Mouse (Mus musculus) heart, embryonic 16.5 days (tissue): ENCODE data around the gene Thpo. TPM values are rescaled to one million over a fixed set of nuclear protein-coding genes. Genes with fewer than 3 reads are reported as not detected.
A peak's percentile ranks its signal among the peaks of the same experiment; 100 is the strongest.

Experiments
- ATAC-seq: fragments of 200-750 bp; cut with Nextera tagmentation; replicated peaks from 2 replicates; pipeline ENCODE4 v1.8.0; 2017; ENCODE audit warnings: moderate number of reproducible peaks; ENCODE audit not compliant: insufficient read depth, low FRiP score; ENCODE audit errors: extremely low read depth
- H3K27ac ChIP-seq: fragments of 300-500 bp; sonication (generic); 2 replicates; pipeline ENCODE4 v1.5.1; 2014; ENCODE audit warnings: mild to moderate bottlenecking, low read length, control low read depth, moderate library complexity
- H3K27me3 ChIP-seq: fragments of 300-500 bp; sonication (generic); 2 replicates; pipeline ENCODE4 v1.6.1; 2014; ENCODE audit warnings: low read length, mixed read lengths; ENCODE audit not compliant: control insufficient read depth, insufficient read depth
- H3K36me3 ChIP-seq: fragments of 300-500 bp; sonication (generic); 2 replicates; pipeline ENCODE4 v1.6.1; 2014; ENCODE audit not compliant: control insufficient read depth, insufficient read depth
- H3K4me1 ChIP-seq: fragments of 300-500 bp; sonication (generic); 2 replicates; pipeline ENCODE4 v1.6.1; 2014; ENCODE audit warnings: low read length, mixed read lengths; ENCODE audit not compliant: control insufficient read depth, insufficient read depth
- H3K4me2 ChIP-seq: fragments of 300-500 bp; sonication (generic); 2 replicates; pipeline ENCODE4 v1.6.1; 2014; ENCODE audit warnings: low read depth, mild to moderate bottlenecking, control low read depth, low read length
- H3K4me3 ChIP-seq: fragments of 300-500 bp; sonication (generic); 2 replicates; pipeline ENCODE4 v1.5.1; 2014; ENCODE audit warnings: mild to moderate bottlenecking, control low read depth, low read length
- H3K9ac ChIP-seq: fragments of 300-500 bp; sonication (generic); 2 replicates; pipeline ENCODE4 v1.6.1; 2014; ENCODE audit warnings: low read length, control low read depth
- H3K9me3 ChIP-seq: fragments of 300-500 bp; sonication (generic); replicated peaks from 2 replicates; pipeline ENCODE4 v1.6.1; 2016; ENCODE audit warnings: low read length; ENCODE audit not compliant: control insufficient read depth
- WGBS: fragments of 180-500 bp; shearing (Covaris S2); extraction: QIAGEN DNeasy Blood & Tissue Kit; methylation state at CpG from one replicate; pipeline ENCODE4 v1.1.7; 2014; 5-methylcytosine and 5-hydroxymethylcytosine counted together
- polyA plus RNA-seq: library from polyadenylated mRNA; unstranded; fragments of >200 nt; fragmentation: Nextera tagmentation; extraction: Ambion mirVana; gene quantifications from 2 replicates; pipeline ENCODE4 v1.2.1, GENCODE M21; 2015

Gene Thpo
- polyA plus RNA-seq, 1 experiment from 2014 or later: 0.34 TPM

DNA sequence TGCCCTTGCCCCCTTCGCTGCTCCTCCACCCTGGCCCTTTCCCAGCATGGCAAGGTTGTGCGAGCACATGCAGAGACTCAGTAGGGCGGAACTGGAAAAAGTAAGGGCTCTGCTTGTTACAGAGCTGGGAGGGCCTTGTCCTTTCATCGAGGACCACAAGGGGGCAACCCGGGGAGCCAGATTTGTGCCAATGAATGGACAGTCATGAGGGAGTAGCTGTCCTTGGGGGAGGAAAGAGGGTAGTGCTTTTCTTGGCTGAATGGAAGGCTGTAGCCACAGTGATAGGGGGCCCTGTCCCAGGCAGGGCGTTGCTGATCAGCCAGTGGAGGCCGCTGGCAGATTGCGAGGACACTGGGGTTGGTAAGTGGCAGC is 31.8 kb downstream of the Thpo start:
- ATAC-seq: peak; percentile 75
- Histone ChIP-seq H3K9me3 (no peaks in the 10 kb centered on the region), H3K9ac (0 out of 2 replicates have a peak overlapping the region, but pooled peaks have one; percentile 7), H3K4me3 (no peak overlapping the region), H3K27ac (no peak overlapping the region), H3K4me1 (peaks cover 6% of the 10 kb centered on the region), H3K36me3 (no peaks in the 10 kb centered on the region; the same call in 1 of the 2 replicates), H3K27me3 (no peaks in the 10 kb centered on the region), H3K4me2 (no peak overlapping the region)
- 6% methylated on average over 8 of the region's 8 CpGs for WGBS

DNA sequence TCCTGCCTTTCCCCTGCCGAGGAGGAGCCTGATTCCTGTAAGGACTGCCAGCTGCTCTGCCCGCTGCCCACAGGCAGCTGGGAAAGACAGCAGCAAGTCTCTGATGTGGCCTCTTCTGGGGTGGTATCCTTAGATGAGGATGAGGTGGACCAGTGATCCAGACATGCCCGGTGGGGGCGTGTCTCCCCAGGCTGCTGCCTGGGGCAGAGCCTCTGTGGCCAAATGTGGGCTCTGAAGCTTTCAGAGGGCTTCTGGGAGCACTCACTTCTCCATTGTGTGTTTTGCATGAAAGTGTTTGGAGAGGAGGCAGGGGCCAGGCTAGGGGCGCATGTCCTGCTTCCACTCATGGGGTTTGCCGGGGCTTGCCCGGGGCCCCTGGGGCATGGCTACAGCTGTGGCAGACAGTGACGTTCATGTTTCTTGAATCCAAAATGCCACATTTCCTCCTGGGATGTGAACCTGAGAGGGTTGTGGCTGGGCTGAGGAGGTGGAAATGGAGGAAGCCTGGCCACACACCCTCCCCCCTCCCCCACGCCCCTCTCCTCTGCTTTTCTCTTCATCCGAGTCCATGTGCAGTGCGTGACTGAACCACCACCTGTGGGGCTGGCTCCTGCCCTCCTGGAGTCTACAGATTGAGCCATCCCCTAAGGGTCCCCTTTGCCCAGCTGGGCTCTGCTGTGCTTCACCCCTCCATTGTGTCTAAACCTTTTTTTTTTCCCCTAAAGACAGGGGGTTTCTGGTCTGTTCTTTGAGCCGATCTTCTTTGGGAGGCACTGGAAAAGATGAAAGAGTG is 32.4 kb downstream of the Thpo start:
- no peaks in the 10 kb centered on the region; the same call in 1 of the 2 replicates for H3K36me3 ChIP-seq
- 44% methylated on average over 12 of the region's 12 CpGs for WGBS
- H3K27ac ChIP-seq: no peak overlapping the region
- 0 out of 2 replicates have a peak overlapping the region, but pooled peaks have one; percentile 7 for H3K9ac ChIP-seq
- H3K4me3 ChIP-seq: no peak overlapping the region
- no peaks in the 10 kb centered on the region for H3K27me3 ChIP-seq
- no peak for ATAC-seq
- H3K4me2 ChIP-seq: no peak overlapping the region
- no peaks in the 10 kb centered on the region for H3K9me3 ChIP-seq
- peaks cover 6% of the 10 kb centered on the region for H3K4me1 ChIP-seq

DNA sequence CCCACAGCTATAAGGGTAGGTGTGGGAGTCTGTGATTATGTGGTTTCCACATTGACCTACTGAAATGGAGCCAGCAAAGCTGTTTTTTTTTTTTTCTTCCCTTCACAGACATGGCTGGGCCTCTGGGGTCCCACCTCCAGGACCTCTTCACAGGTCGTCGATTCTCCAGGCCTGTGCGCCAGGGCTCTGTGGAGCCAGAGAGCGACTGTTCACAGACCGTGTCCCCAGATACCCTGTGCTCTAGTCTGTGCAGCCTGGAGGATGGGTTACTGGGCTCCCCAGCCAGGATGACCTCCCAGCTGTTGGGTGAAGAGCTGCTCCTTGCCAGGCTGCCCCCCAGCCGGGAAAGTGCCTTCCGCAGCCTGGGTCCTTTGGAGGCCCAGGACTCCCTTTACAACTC is 33.0 kb downstream of the Thpo start:
- no peak for ATAC-seq
- no peak overlapping the region for H3K4me3 ChIP-seq
- no peaks in the 10 kb centered on the region for H3K9me3 ChIP-seq
- no peak overlapping the region for H3K4me2 ChIP-seq
- H3K4me1 ChIP-seq: peaks cover 7% of the 10 kb centered on the region
- H3K27me3 ChIP-seq: no peaks in the 10 kb centered on the region
- H3K9ac ChIP-seq: no peak overlapping the region
- 61% methylated on average over 7 of the region's 7 CpGs for WGBS
- no peak overlapping the region for H3K27ac ChIP-seq
- no peaks in the 10 kb centered on the region; the same call in 1 of the 2 replicates for H3K36me3 ChIP-seq

DNA sequence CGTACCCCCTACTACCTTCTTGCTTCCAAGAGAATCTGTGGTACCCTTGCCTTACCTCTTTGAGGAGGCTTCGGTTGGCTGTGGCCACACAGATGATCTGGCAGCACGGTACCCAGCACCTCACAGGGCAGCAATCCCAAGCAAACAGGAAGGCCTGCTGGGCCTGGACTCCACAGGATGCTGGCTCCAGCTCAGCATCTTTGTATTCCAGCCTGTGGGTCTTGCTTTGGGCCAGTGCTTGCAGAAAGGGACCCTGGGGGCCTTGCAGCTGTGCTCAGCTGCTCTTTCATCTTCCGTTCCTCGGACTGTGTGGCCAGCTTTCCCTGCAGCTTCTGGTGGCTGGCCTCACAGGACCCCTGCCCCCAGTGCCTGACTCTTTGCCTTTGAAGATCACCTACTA is 34.3 kb downstream of the Thpo start:
- Histone ChIP-seq H3K4me1 (peaks cover 16% of the 10 kb centered on the region), H3K9ac (no peak overlapping the region), H3K9me3 (no peaks in the 10 kb centered on the region), H3K27ac (no peak overlapping the region), H3K27me3 (no peaks in the 10 kb centered on the region), H3K4me3 (no peak overlapping the region), H3K4me2 (no peak overlapping the region), H3K36me3 (no peaks in the 10 kb centered on the region; the same call in 1 of the 2 replicates)
- 60% methylated on average over 5 of the region's 5 CpGs for WGBS
- no peak for ATAC-seq

DNA sequence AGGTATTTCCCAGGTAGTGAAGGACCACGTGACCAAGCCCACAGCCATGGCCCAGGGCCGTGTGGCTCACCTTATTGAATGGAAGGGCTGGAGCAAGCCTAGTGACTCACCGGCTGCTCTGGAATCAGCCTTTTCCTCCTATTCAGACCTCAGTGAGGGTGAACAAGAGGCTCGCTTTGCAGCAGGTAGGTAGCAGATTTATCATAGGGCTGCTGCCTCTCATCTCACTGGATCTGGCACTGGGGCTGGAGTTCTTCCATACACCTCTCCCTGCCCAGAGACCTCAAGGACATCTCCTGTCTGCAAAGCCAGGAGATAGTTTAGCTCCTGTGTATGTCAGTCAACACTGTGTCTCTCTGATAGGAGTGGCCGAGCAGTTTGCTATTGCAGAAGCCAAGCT is 35.0 kb downstream of the Thpo start:
- ATAC-seq: no peak
- Histone ChIP-seq H3K9me3 (no peaks in the 10 kb centered on the region), H3K36me3 (no peaks in the 10 kb centered on the region), H3K4me1 (peaks cover 22% of the 10 kb centered on the region), H3K9ac (no peak overlapping the region), H3K4me2 (no peak overlapping the region), H3K27me3 (no peaks in the 10 kb centered on the region), H3K27ac (no peak overlapping the region), H3K4me3 (no peak overlapping the region)
- 70% methylated on average over 5 of the region's 5 CpGs for WGBS

DNA sequence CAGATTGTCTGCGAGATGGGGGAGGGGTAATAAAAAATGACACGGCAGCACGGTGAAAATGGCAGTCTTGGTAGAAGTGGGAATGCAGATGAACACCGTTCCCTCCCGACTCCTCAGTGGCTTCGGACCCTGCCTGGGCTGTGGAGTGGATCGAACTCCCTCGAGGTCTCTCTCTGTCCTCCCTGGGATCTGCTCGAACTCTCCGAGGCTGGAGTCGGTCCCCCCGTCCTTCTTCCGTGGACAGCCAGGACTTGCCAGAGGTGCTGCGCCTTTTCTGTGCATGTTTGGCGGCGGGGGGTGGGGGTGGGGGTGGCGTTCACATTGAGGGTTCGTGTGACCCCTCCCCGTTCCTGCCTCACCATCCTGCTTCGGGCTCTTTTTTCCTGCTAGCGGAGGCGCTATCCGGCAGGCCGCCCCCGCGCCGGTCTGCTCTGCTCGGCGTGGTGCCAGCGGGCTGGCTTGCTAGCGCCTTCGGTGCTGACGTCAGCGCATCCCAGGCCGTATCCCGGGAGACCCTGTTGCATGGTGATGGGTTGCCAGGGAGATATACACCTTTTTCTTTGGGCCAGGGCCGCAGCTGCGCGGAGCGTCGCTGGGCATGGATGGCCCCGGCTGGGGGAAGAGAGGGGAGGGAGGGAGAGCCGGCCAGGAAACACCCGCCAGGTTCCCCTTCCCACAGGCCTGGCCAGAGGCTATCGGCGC is 38.5 kb downstream of the Thpo start:
- H3K27me3 ChIP-seq: no peaks in the 10 kb centered on the region
- H3K27ac ChIP-seq: peak overlapping the region; percentile 56
- peak overlapping the region; percentile 67 for H3K4me2 ChIP-seq
- no peaks in the 10 kb centered on the region for H3K9me3 ChIP-seq
- peaks cover 5% of the 10 kb centered on the region; the same call in 1 of the 2 replicates for H3K36me3 ChIP-seq
- 3% methylated on average over 46 of the region's 46 CpGs for WGBS
- peak overlapping the region; percentile 59 for H3K9ac ChIP-seq
- ATAC-seq: peak; percentile 43
- H3K4me1 ChIP-seq: peaks cover 22% of the 10 kb centered on the region
- H3K4me3 ChIP-seq: peak overlapping the region; percentile 49

DNA sequence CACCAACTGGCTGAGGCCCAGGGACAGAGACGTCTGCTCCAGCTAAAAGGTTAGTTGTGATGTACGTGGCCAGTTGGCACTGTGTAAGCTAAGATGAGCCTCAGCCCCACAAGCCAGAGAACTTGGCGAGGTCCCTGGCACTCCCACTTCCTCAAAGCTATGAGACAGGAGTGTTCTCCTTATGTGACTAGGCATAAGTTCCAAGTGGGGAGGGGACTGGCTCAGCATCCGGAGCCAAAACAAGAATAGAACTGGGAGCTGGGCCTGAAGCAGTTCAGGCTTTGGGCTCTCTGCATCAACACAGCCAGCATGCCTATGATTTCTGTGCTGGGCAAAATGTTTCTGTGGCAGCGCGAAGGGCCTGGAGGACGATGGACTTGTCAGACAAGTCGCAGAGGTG is 39.5 kb downstream of the Thpo start:
- Histone ChIP-seq H3K4me3 (peak overlapping the region; percentile 49), H3K27ac (peak overlapping the region; percentile 56), H3K9me3 (no peaks in the 10 kb centered on the region), H3K4me2 (peak overlapping the region; percentile 67), H3K9ac (no peak overlapping the region), H3K27me3 (no peaks in the 10 kb centered on the region), H3K4me1 (peaks cover 22% of the 10 kb centered on the region), H3K36me3 (peaks cover 15% of the 10 kb centered on the region; the same call in 1 of the 2 replicates)
- WGBS: 59% methylated on average over 8 of the region's 8 CpGs
- ATAC-seq: no peak

DNA sequence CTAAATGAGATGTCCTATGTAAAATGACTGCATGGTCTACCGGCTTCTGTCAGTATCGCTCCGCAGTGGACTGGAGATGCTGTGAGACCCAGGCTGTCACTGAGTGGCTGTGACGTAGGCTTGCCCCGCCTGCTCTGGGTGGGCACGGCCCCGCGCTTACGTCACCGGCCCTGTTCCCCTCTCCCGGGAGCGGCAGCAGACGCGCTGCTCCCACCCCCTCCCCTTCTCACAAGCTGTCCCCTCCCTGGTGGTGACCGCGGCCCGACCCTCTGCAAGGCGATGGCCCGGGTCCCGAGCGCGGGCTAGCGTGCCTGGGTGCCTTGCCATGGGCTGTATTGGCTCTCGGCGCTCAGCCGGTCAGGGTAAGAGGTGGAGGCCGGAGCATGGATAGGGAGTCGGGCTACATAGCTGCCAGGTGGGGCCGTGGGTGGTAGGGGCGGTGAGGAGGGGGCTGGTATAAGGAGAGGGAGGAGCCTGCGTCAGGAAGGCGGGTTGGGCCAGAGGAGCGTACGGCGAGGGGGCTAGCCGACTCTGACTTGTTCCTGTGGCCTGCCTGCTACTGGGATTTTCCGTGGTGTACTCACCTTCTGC is 41.1 kb downstream of the Thpo start, which contains the start of gene Fam131a:
Gene Fam131a (plus strand): TSS at position 131 of the 591 bp plus-strand sequence.
- no peaks in the 10 kb centered on the region for H3K9me3 ChIP-seq
- peaks cover 22% of the 10 kb centered on the region for H3K4me1 ChIP-seq
- H3K36me3 ChIP-seq: peaks cover 31% of the 10 kb centered on the region
- peak within 1 kb of the TSS; percentile 99 for H3K4me2 ChIP-seq
- 1% methylated on average over 37 of the region's 37 CpGs for WGBS
- peak within 1 kb of the TSS; percentile 81 for H3K27ac ChIP-seq
- ATAC-seq: peak; percentile 96
- peak within 1 kb of the TSS; percentile 71 for H3K4me3 ChIP-seq
- H3K27me3 ChIP-seq: no peaks in the 10 kb centered on the region
- H3K9ac ChIP-seq: peak within 1 kb of the TSS; percentile 83
